Mouse (Mus musculus): ENCODE data around the gene Vps37c. TPM values are rescaled to one million over a fixed set of nuclear protein-coding genes. Genes with fewer than 3 reads are reported as not detected.
A peak's percentile ranks its signal among the peaks of the same experiment; 100 is the strongest.

Gene Vps37c
- total and polyA plus RNA-seq, 3 experiments: 18.6 to 24.6 (median 20.7) TPM

DNA sequence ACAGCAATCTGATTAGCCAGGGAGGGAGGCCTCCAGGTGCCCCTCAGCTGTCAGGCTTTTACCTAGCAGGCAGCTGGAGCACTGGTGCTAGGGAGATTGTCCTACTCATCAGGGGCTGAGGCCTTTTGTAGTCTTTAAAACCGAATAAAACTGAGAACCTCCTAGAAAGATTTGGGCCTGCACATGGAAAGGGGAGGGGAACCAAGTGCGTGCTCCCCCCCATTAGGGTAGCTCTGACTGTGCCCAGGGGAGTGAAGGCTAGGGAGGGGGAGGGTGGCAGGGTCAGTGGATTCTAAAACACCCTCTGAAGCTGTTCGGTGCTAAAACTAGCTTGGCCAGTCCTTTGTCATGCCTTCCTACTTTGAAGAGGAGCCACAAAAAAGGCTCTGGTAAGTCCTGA lies 32.0 kb downstream of the Vps37c start:
- WGBS: 35% methylated on average over 3 of the region's 3 CpGs
- Histone ChIP-seq H3K9ac (ENCODE audit: low read depth, low read length) (no peak overlapping the region), H3K79me2 (replicated peaks; ENCODE audit: control insufficient read depth, insufficient read depth, low read length) (no peaks in the 10 kb centered on the region), H3K27ac (peak overlapping the region; percentile 59), H3K4me3 (peak overlapping the region; percentile 29; the same call in 1 of the 2 replicates), H3K36me3 (ENCODE audit: control insufficient read depth, insufficient read depth, low read length) (no peaks in the 10 kb centered on the region), H3K27me3 (ENCODE audit: control insufficient read depth, insufficient read depth, low read length) (no peaks in the 10 kb centered on the region), H3K4me1 (ENCODE audit: control insufficient read depth, insufficient read depth, low read length) (peaks cover 3% of the 10 kb centered on the region; the same call in 1 of the 2 replicates)
- intact Hi-C loops (cut with DNase I): no loop called here
- TF ChIP-seq CTCF (IDR thresholded peaks at IDR 0.05) (no peak), EP300 (IDR thresholded peaks at IDR 0.05; ENCODE audit: insufficient read depth, low read depth, low read length) (no peak), POLR2A (IDR thresholded peaks at IDR 0.05; ENCODE audit: insufficient read depth, low read depth, low read length) (no peak)
- no peak for DNase-seq

DNA sequence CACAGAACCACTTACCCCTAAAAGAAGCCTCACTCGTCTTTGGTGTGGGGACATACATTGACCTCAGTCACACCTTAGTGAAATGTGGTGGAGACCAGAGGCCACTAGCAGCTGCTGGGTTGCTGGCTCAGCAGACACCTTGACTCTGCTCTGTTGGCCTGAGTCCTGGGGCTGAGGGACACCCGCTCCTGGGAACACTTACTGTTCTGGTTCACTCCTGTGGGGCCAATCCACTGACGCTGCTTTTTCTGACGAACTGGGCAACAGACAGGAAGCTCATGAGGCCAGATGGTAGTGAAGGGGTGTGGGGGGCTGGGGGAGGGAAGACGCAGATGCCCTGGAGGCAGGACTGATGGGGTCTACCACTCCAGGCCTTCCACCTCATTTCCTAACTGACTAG lies 32.5 kb downstream of the Vps37c start:
- Histone ChIP-seq H3K79me2 (replicated peaks; ENCODE audit: control insufficient read depth, insufficient read depth, low read length) (no peaks in the 10 kb centered on the region), H3K4me1 (ENCODE audit: control insufficient read depth, insufficient read depth, low read length) (peaks cover 3% of the 10 kb centered on the region; the same call in 1 of the 2 replicates), H3K27ac (no peak overlapping the region), H3K36me3 (ENCODE audit: control insufficient read depth, insufficient read depth, low read length) (no peaks in the 10 kb centered on the region), H3K9ac (ENCODE audit: low read depth, low read length) (no peak overlapping the region), H3K4me3 (no peak overlapping the region), H3K27me3 (ENCODE audit: control insufficient read depth, insufficient read depth, low read length) (no peaks in the 10 kb centered on the region)
- no peak for TF ChIP-seq EP300 (IDR thresholded peaks at IDR 0.05; ENCODE audit: insufficient read depth, low read depth, low read length)
- TF ChIP-seq POLR2A (IDR thresholded peaks at IDR 0.05; ENCODE audit: insufficient read depth, low read depth, low read length): no peak
- TF ChIP-seq CTCF (IDR thresholded peaks at IDR 0.05): no peak
- no peak for DNase-seq
- WGBS: 49% methylated on average over 5 of the region's 5 CpGs
- intact Hi-C loops (cut with DNase I): no loop called here

- H3K27me3 ChIP-seq (ENCODE audit: control insufficient read depth, insufficient read depth, low read length): no peaks in the 10 kb centered on the region
- H3K36me3 ChIP-seq (ENCODE audit: control insufficient read depth, insufficient read depth, low read length): no peaks in the 10 kb centered on the region
- no peak overlapping the region for H3K9ac ChIP-seq (ENCODE audit: low read depth, low read length)
- intact Hi-C loops (cut with DNase I): no loop called here
- 27% methylated on average over 13 of the region's 13 CpGs for WGBS
- H3K79me2 ChIP-seq (replicated peaks; ENCODE audit: control insufficient read depth, insufficient read depth, low read length): no peaks in the 10 kb centered on the region
- H3K27ac ChIP-seq: no peak overlapping the region
- no peak for DNase-seq
- TF ChIP-seq POLR2A (IDR thresholded peaks at IDR 0.05; ENCODE audit: insufficient read depth, low read depth, low read length) (no peak), CTCF (IDR thresholded peaks at IDR 0.05) (no peak), EP300 (IDR thresholded peaks at IDR 0.05; ENCODE audit: insufficient read depth, low read depth, low read length) (no peak)
- H3K4me3 ChIP-seq: no peak overlapping the region
- H3K4me1 ChIP-seq (ENCODE audit: control insufficient read depth, insufficient read depth, low read length): peaks cover 3% of the 10 kb centered on the region; the same call in 1 of the 2 replicates
Observed at GRCm38 (mm10) chr19:10723084-10723483, 34.5 kb downstream of the Vps37c start.

- Histone ChIP-seq H3K4me1 (ENCODE audit: control insufficient read depth, insufficient read depth, low read length) (no peaks in the 10 kb centered on the region), H3K27me3 (ENCODE audit: control insufficient read depth, insufficient read depth, low read length) (no peaks in the 10 kb centered on the region), H3K9ac (ENCODE audit: low read depth, low read length) (no peak overlapping the region), H3K27ac (no peak overlapping the region), H3K36me3 (ENCODE audit: control insufficient read depth, insufficient read depth, low read length) (no peaks in the 10 kb centered on the region), H3K79me2 (replicated peaks; ENCODE audit: control insufficient read depth, insufficient read depth, low read length) (no peaks in the 10 kb centered on the region), H3K4me3 (no peak overlapping the region)
- WGBS: 73% methylated on average over 5 of the region's 5 CpGs
- TF ChIP-seq CTCF (IDR thresholded peaks at IDR 0.05) (no peak), EP300 (IDR thresholded peaks at IDR 0.05; ENCODE audit: insufficient read depth, low read depth, low read length) (no peak), POLR2A (IDR thresholded peaks at IDR 0.05; ENCODE audit: insufficient read depth, low read depth, low read length) (no peak)
- intact Hi-C loops (cut with DNase I): no loop called here
- no peak for DNase-seq
Observed at GRCm38 (mm10) chr19:10723649-10724048, 35.1 kb downstream of the Vps37c start.

DNA sequence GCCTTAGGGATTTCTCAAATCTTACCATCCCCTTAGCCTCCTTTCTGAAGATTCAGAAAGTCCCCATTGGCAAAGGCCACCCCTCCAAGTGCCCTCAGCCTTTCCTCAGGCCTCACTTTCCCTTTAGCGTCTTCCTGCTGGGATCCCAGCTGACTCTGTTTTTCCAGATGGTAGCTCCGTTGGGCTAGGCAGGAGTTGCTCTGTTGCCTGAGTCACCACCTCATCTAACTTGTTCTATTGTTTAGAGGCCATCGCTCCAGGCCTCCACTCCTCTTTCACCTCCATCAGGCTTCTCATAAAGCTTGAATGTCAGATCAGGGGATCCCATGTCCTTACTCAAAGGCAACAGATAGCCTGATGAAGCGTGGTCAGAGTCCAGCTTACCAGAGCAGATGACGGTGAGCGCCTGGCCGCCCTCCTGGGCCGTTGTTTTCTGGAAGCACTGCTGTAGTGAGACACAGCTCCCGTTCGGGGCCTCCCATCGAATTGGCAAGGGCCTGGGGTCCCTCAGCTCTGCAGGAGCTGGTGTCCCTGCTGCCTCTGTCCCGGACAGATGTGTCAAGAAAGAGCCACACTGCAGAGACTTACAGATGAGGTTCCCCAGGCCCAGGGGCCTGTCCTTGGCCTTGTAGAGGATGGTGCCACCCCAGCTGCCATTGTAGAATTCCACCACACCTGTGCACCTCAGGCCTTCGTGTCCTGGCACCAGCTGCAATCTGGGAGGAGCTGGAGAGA lies 36.3 kb downstream of the Vps37c start:
- 75% methylated on average over 13 of the region's 13 CpGs for WGBS
- intact Hi-C loops (cut with DNase I): no loop called here
- H3K27me3 ChIP-seq (ENCODE audit: control insufficient read depth, insufficient read depth, low read length): no peaks in the 10 kb centered on the region

DNA sequence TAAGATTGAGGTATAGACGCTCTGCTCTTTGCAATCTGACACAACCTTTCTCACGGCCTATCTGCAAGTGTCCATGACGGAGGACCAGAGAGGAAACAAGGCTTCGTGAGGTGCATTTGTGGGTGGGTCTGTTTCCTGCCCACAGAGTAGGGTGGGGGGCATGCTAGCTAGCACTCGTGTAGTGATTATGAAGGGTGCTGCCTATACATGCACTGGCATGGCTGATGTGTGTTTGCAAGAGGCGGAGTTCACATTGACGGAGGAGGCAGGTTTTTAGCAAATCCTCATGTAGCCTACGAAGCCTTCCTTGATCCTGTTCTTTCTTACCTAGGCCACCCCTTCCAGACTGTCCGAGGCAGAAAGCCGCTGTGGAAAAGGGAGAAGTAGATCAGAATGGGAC lies 41.4 kb downstream of the Vps37c start:
- H3K9ac ChIP-seq (ENCODE audit: low read depth, low read length): no peak overlapping the region
- intact Hi-C loops (cut with DNase I): no loop called here
- no peak overlapping the region for H3K4me3 ChIP-seq
- no peak for DNase-seq
- H3K79me2 ChIP-seq (replicated peaks; ENCODE audit: control insufficient read depth, insufficient read depth, low read length): no peaks in the 10 kb centered on the region
- no peaks in the 10 kb centered on the region for H3K27me3 ChIP-seq (ENCODE audit: control insufficient read depth, insufficient read depth, low read length)
- no peaks in the 10 kb centered on the region for H3K4me1 ChIP-seq (ENCODE audit: control insufficient read depth, insufficient read depth, low read length)
- H3K36me3 ChIP-seq (ENCODE audit: control insufficient read depth, insufficient read depth, low read length): no peaks in the 10 kb centered on the region
- H3K27ac ChIP-seq: no peak overlapping the region
- WGBS: 82% methylated on average over 10 of the region's 10 CpGs
- TF ChIP-seq CTCF (IDR thresholded peaks at IDR 0.05) (no peak), POLR2A (IDR thresholded peaks at IDR 0.05; ENCODE audit: insufficient read depth, low read depth, low read length) (no peak), EP300 (IDR thresholded peaks at IDR 0.05; ENCODE audit: insufficient read depth, low read depth, low read length) (no peak)

More for the DNA sequence above, 36.3 kb downstream of the Vps37c start:
- Histone ChIP-seq H3K36me3 (ENCODE audit: control insufficient read depth, insufficient read depth, low read length) (no peaks in the 10 kb centered on the region), H3K27ac (no peak overlapping the region), H3K9ac (ENCODE audit: low read depth, low read length) (no peak overlapping the region), H3K79me2 (replicated peaks; ENCODE audit: control insufficient read depth, insufficient read depth, low read length) (no peaks in the 10 kb centered on the region), H3K4me3 (no peak overlapping the region), H3K4me1 (ENCODE audit: control insufficient read depth, insufficient read depth, low read length) (no peaks in the 10 kb centered on the region)
- DNase-seq: no peak
- no peak for TF ChIP-seq POLR2A (IDR thresholded peaks at IDR 0.05; ENCODE audit: insufficient read depth, low read depth, low read length)
- no peak for TF ChIP-seq EP300 (IDR thresholded peaks at IDR 0.05; ENCODE audit: insufficient read depth, low read depth, low read length)
- TF ChIP-seq CTCF (IDR thresholded peaks at IDR 0.05): no peak
